Mouse (Mus musculus): ENCODE data around the gene B3glct.
A peak's percentile ranks its signal among the peaks of the same experiment; 100 is the strongest.

Gene B3glct

GRCm38 (mm10) chr5:149748640-149749580 lies 70.9 kb downstream of the B3glct start:
- no peak for DNase-seq (ENCODE audit: extremely low read depth, low read depth)

DNA sequence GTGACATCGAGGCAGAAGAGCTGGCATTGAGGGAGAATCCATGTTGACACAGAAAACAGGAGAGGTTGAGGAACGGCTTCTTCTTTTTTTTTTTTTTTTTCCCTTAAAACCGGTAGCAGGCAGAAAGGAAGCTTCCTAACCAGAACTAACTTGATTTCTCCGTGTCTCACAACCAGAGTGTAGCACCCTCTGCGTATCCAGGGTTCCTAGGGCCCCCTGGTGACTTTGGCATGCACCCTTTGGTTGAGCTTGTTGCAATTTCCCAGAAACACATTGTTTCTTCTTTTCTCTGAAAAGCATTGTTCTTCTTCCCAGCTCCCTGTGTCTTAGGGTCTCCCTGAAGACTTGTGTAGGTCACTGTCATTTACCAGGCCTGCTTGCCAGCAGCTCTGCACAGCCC lies 73.8 kb downstream of the B3glct start:
- no peak for DNase-seq (ENCODE audit: extremely low read depth, low read depth)

- no peak for DNase-seq (ENCODE audit: extremely low read depth, low read depth)
These were observed 75.0 kb downstream of the B3glct start for GRCm38 (mm10) chr5:149753073-149753472.

DNA sequence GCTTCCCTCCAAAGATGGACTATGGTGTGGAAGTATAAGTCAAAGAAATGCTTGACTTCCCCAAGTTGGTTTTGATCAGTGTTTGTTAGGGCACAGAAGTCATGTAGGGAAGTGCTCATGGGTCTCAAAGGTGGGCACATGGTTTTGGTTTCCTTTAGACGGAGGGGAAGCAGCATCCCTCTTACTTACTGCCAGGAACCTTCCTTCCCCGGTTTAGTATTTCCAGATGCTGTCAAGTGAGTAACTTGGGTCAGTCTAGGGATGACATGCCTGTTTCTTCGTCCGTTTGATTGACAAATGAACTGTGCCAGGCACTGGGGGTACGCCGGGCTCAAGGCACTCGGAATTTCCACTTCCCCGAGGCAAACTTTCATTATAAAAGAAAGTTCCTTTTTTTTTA lies 89.1 kb downstream of the B3glct start:
- DNase-seq (ENCODE audit: extremely low read depth, low read depth): no peak

DNA sequence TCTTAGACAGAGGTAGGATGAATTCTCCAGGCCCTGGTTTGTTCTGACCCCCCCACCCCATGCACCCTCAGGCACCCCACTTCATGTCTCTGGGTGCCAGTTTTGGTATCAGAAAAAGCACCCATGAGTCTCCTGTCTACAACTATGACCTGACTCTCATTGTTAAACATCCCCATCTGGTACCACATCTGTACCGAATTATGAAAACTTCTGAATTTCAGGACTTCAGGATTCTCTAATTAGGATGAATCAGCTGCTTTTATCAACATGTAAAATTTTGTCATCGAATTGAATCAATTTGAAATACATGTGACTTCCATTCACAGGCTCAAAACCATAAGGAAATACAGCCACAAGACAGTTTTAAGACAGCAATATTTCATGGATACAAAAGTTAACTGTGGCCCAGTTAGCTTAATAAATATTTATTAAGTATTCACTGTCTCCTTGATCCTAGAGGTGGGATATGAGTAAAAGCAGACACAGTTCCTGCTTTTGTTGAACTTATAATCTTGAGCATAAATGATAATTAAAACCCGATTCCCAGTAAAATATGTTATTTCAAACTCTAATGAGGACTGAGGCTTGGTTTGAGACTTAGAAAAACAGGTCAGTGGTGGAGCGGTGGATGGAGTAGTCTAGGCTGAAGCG lies 89.7 kb downstream of the B3glct start:
- no peak for DNase-seq (ENCODE audit: extremely low read depth, low read depth)

DNA sequence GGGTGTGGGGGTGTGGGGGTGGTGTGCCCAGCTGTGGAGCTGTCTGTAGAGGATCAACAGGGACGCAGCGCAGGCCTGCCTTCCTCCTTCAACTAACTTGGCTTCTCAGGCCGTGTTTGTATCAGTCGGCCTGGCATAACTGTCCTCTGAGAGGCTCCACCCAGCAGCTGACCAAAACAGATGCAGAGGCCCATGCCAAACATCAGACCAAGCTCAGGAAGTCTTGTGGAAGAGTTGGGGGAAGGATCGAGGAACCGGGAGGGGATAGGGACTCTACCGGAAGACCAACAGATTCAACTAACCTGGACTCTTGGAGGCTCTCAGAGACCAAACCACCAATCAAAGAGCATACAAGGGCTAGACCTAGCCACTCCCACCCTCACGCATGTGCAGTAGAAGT lies 91.6 kb downstream of the B3glct start:
- no peak for DNase-seq (ENCODE audit: extremely low read depth, low read depth)

DNA sequence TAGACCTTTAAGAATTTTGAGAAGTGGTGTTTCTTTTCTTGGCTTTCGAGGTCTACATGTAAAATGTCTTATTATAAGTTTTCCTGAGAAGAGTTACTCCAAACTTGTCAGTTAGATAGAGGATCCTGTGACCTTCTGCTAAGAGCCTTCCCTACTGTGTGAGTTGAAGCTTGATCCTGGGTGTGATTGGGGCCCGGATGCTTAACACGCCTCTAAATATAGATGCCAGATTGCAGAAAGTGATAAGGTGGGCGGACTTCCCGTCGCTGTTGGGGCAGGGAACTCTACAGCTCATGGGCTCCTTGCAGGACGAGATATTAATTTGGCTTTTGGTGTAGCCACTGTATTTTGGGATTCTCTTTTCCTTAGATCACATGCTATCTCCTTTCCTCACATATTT lies 98.0 kb downstream of the B3glct start:
- DNase-seq (ENCODE audit: extremely low read depth, low read depth): no peak

GRCm38 (mm10) chr5:149779740-149780139 lies 101.7 kb downstream of the B3glct start:
- no peak for DNase-seq (ENCODE audit: extremely low read depth, low read depth)

- DNase-seq (ENCODE audit: extremely low read depth, low read depth): peak; percentile 27
These were observed 102.4 kb downstream of the B3glct start for GRCm38 (mm10) chr5:149780411-149780810.

- no peak for DNase-seq (ENCODE audit: extremely low read depth, low read depth)
These were observed 112.1 kb downstream of the B3glct start for GRCm38 (mm10) chr5:149790087-149790486.

- no peak for DNase-seq (ENCODE audit: extremely low read depth, low read depth)
These were observed 132.0 kb downstream of the B3glct start for GRCm38 (mm10) chr5:149810071-149810470.

- DNase-seq (ENCODE audit: extremely low read depth, low read depth): no peak
These were observed 133.8 kb downstream of the B3glct start for GRCm38 (mm10) chr5:149811835-149812234.
